Mouse (Mus musculus) liver, embryonic 14.5 days (tissue): ENCODE data around the gene Pask.

ENCODE experiments used
- CTCF ChIP-seq: IDR thresholded peaks from 2 replicates; pipeline ENCODE4 v1.5.1; 2016; ENCODE audit warnings: antibody characterized with exemption, low read depth, control low read depth
- EP300 ChIP-seq: IDR thresholded peaks from 2 replicates; pipeline ENCODE4 v1.6.1; 2016; ENCODE audit warnings: antibody characterized with exemption, low read depth

GRCm38 (mm10) chr1:93268246-93268645 lies 75.0 kb downstream of the Pask start:
- no peak for TF ChIP-seq CTCF
- no peak for TF ChIP-seq EP300
